Mouse (Mus musculus) hindbrain, embryonic 10.5 days (tissue): ENCODE data around the gene Efcab7. TPM values are rescaled to one million over a fixed set of nuclear protein-coding genes. Genes with fewer than 3 reads are reported as not detected.
A peak's percentile ranks its signal among the peaks of the same experiment; 100 is the strongest.

Source experiments
- DNase-seq: peaks from one replicate; pipeline ENCODE4 v3.0.0-alpha.2; 2017; ENCODE audit warnings: low spot score
- H3K27ac ChIP-seq: fragments of 300-500 bp; sonication (generic); 2 replicates; pipeline ENCODE4 v1.5.1; 2016; ENCODE audit warnings: mild to moderate bottlenecking, moderate library complexity
- H3K27me3 ChIP-seq: fragments of 300-500 bp; sonication (generic); 2 replicates; pipeline ENCODE4 v1.6.1; 2016; ENCODE audit warnings: mild to moderate bottlenecking; ENCODE audit not compliant: poor library complexity, insufficient read depth, severe bottlenecking
- H3K36me3 ChIP-seq: fragments of 300-500 bp; sonication (generic); 2 replicates; pipeline ENCODE4 v1.6.1; 2016; ENCODE audit warnings: mild to moderate bottlenecking, moderate library complexity
- H3K4me1 ChIP-seq: fragments of 300-500 bp; sonication (generic); replicated peaks from 2 replicates; pipeline ENCODE4 v1.6.1; 2016; ENCODE audit warnings: mild to moderate bottlenecking
- H3K4me3 ChIP-seq: fragments of 300-500 bp; sonication (generic); 2 replicates; pipeline ENCODE4 v1.5.1; 2016; ENCODE audit warnings: mild to moderate bottlenecking, moderate library complexity
- H3K9me3 ChIP-seq: fragments of 300-500 bp; sonication (generic); 2 replicates; pipeline ENCODE4 v1.6.1; 2016; ENCODE audit warnings: mild to moderate bottlenecking, moderate library complexity
- WGBS: fragments of 180-500 bp; shearing (Covaris S2); methylation state at CpG from one replicate; pipeline ENCODE4 v1.1.7; 2016; 5-methylcytosine and 5-hydroxymethylcytosine counted together
- polyA plus RNA-seq: library from polyadenylated mRNA; unstranded; fragments of >200 nt; fragmentation: Nextera tagmentation; extraction: Ambion mirVana; gene quantifications from 2 replicates; pipeline ENCODE4 v1.2.1, GENCODE M21; 2016

Gene Efcab7
- 18.3 and 24.0 TPM in 2 replicates for polyA plus RNA-seq

- WGBS = under 1% methylated on average over 48 of the region's 48 CpGs
- Histone ChIP-seq H3K27me3 (no peaks in the 10 kb centered on the region), H3K4me1 (peaks cover 14% of the 10 kb centered on the region)
Measured at GRCm38 (mm10) chr4:99829094-99830073, at the start of gene Efcab7. Gene Efcab7 (plus strand): TSS chr4:99829198.

GRCm38 (mm10) chr4:99792365-99792764, 36.6 kb upstream of the Efcab7 start:
- H3K36me3 ChIP-seq = peaks cover 27% of the 10 kb centered on the region
- 92% methylated on average over 6 of the region's 6 CpGs for WGBS
- no peak overlapping the region for H3K27ac ChIP-seq
- H3K27me3 ChIP-seq = no peaks in the 10 kb centered on the region
- no peak for DNase-seq
- H3K4me1 ChIP-seq = no peaks in the 10 kb centered on the region
- H3K4me3 ChIP-seq = no peak overlapping the region
- H3K9me3 ChIP-seq = no peaks in the 10 kb centered on the region

More at GRCm38 (mm10) chr4:99829094-99830073, at the start of gene Efcab7:
- peak; percentile 88 for DNase-seq
- Histone ChIP-seq H3K36me3 (peaks cover 16% of the 10 kb centered on the region), H3K27ac (peak within 1 kb of the TSS; percentile 97), H3K9me3 (no peaks in the 10 kb centered on the region), H3K4me3 (peak within 1 kb of the TSS; percentile 68)

DNA sequence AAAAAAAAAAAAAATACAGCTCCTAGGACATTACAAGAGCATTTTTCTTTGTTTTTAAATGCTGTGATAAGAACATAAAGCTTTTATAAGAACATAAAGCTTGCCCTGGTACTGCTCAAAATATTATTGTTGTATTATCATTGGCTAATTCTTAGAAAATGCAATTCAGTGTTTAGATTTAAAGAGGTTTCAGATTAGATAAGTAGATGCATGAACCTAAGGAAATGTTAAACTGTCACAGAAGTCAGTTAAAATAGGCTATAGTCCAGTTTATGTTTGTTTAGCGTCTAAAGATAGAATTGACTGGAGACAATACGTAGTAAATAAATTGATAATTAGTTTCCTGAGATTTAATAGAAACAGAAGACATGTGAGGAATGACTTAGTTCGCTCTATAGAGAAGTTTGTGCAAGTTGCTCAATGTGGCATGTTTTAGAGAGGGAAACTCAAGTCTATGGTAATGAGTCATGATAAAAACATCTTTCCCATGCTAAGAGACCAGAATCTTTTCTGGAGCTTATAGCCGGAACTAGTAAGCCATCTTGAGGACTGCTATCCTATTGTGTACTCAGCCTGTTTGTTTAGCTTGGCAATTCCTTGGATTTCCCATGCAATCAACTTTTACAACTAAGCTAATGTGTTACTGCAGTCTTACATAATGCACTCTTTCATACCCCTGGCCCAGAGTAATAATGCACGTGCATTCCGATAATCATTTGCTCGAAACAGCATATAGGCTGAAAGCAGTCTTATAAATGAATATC, 12.1 kb upstream of the Efcab7 start:
- Histone ChIP-seq H3K27me3 (no peaks in the 10 kb centered on the region), H3K4me3 (no peak overlapping the region), H3K4me1 (no peaks in the 10 kb centered on the region), H3K9me3 (no peaks in the 10 kb centered on the region), H3K27ac (no peak overlapping the region), H3K36me3 (peaks cover 6% of the 10 kb centered on the region; the same call in 1 of the 2 replicates)
- 94% methylated on average over 7 of the region's 7 CpGs for WGBS
- DNase-seq = no peak

- DNase-seq = no peak
- WGBS = 64% methylated on average over 4 of the region's 4 CpGs
- H3K36me3 ChIP-seq = peaks cover 16% of the 10 kb centered on the region
- H3K9me3 ChIP-seq = no peaks in the 10 kb centered on the region
- H3K4me1 ChIP-seq = peaks cover 14% of the 10 kb centered on the region
- H3K27ac ChIP-seq = peak overlapping the region; percentile 97
- no peaks in the 10 kb centered on the region for H3K27me3 ChIP-seq
- H3K4me3 ChIP-seq = peak overlapping the region; percentile 68
Measured at GRCm38 (mm10) chr4:99828337-99828736, 661 bp upstream of the Efcab7 start.

- peaks cover 16% of the 10 kb centered on the region for H3K36me3 ChIP-seq
- H3K27me3 ChIP-seq = no peaks in the 10 kb centered on the region
- H3K4me1 ChIP-seq = peaks cover 14% of the 10 kb centered on the region
- DNase-seq = no peak
- H3K9me3 ChIP-seq = no peaks in the 10 kb centered on the region
- under 1% methylated on average over 7 of the region's 7 CpGs for WGBS
- peak overlapping the region; percentile 68 for H3K4me3 ChIP-seq
- H3K27ac ChIP-seq = peak overlapping the region; percentile 97
Measured at GRCm38 (mm10) chr4:99828739-99829093, 282 bp upstream of the Efcab7 start.

DNA sequence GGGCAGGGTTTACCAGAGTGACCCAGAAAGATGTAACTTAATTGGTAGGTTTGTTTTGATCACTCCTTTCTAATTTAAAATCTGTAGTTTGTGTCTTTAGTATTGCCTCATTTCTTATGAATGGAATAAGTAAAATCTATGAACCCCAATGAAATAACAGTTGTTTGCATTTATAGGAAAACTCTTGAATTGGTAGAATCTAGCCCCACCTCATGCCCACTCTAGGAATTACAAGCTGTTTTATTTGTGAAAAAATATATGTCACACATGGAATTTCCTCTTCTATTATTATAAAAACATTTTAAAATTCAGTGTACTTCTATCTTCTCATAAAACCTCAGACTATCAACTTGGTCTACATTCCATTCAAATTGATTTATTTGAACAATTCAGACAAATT, 52.9 kb downstream of the Efcab7 start:
- H3K36me3 ChIP-seq = peaks cover 9% of the 10 kb centered on the region; the same call in 1 of the 2 replicates
- H3K4me3 ChIP-seq = no peak overlapping the region
- no peaks in the 10 kb centered on the region for H3K27me3 ChIP-seq
- no peak for DNase-seq
- no peaks in the 10 kb centered on the region for H3K4me1 ChIP-seq
- no peaks in the 10 kb centered on the region for H3K9me3 ChIP-seq
- H3K27ac ChIP-seq = no peak overlapping the region

DNA sequence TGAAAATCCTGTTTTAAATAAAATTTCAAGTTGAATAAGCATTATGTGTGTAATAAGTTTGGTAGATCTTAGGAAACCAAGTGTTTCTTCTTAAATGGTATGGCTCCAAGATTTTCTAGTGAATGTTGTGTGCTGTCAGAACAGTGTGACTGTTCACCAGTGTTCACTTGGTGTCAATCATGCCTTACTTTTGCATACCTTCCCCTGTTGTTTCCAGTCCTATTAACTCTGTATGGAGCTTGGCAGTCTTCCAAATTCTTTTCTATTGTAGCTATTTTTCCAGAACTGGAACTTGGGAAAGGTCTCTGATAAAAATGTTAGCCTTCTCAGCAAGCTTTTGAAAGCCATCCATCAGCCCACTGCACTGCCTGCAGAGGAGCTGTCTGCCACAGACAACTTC, 53.4 kb downstream of the Efcab7 start:
- no peaks in the 10 kb centered on the region for H3K4me1 ChIP-seq
- no peaks in the 10 kb centered on the region for H3K27me3 ChIP-seq
- no peak for DNase-seq
- no peak overlapping the region for H3K27ac ChIP-seq
- H3K36me3 ChIP-seq = peaks cover 9% of the 10 kb centered on the region; the same call in 1 of the 2 replicates
- no peak overlapping the region for H3K4me3 ChIP-seq
- no peaks in the 10 kb centered on the region for H3K9me3 ChIP-seq

- Histone ChIP-seq H3K9me3 (no peaks in the 10 kb centered on the region), H3K27me3 (no peaks in the 10 kb centered on the region), H3K36me3 (peaks cover 9% of the 10 kb centered on the region), H3K4me1 (no peaks in the 10 kb centered on the region), H3K4me3 (no peak overlapping the region), H3K27ac (no peak overlapping the region)
- no peak for DNase-seq
- 70% methylated on average over 4 of the region's 4 CpGs for WGBS
Measured at GRCm38 (mm10) chr4:99913894-99914451, 85.0 kb downstream of the Efcab7 start.

DNA sequence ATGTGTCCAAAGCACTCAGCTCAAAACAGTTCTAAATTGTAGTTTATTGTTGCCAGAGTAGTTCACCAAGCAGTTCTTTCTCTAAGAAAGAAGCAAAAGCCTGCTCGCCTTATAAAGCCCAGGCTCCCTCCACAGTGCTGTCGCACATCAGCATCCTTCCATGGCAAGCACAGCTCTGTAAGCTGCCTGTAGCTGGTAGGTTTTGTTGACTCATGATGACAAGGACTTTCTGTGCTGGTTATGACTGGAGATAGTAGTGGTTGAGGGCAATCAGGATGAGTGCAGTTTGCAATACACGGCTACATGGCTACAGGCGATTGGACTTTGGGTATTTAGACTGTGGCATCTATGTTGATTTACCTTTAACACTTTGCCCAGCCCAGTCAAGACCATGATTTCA, 97.4 kb downstream of the Efcab7 start:
- Histone ChIP-seq H3K36me3 (no peaks in the 10 kb centered on the region), H3K27me3 (peaks cover 3% of the 10 kb centered on the region; the same call in 1 of the 2 replicates), H3K27ac (no peak overlapping the region), H3K9me3 (no peaks in the 10 kb centered on the region), H3K4me3 (no peak overlapping the region), H3K4me1 (peaks cover 24% of the 10 kb centered on the region)
- 92% methylated on average over 4 of the region's 4 CpGs for WGBS
- DNase-seq = no peak

- DNase-seq = no peak
- H3K27ac ChIP-seq = no peak overlapping the region
- WGBS = 77% methylated on average over 6 of the region's 6 CpGs
- no peak overlapping the region for H3K4me3 ChIP-seq
- H3K36me3 ChIP-seq = no peaks in the 10 kb centered on the region
- H3K27me3 ChIP-seq = peaks cover 4% of the 10 kb centered on the region; the same call in 1 of the 2 replicates
- peaks cover 29% of the 10 kb centered on the region for H3K4me1 ChIP-seq
- H3K9me3 ChIP-seq = no peaks in the 10 kb centered on the region
Measured at GRCm38 (mm10) chr4:99928521-99928920, 99.5 kb downstream of the Efcab7 start.

GRCm38 (mm10) chr4:99929149-99929612, 100.2 kb downstream of the Efcab7 start, which contains the start of gene Pgm1:
Gene Pgm1 (plus strand): TSS chr4:99929414.
- Histone ChIP-seq H3K4me3 (peak within 1 kb of the TSS; percentile 67), H3K36me3 (no peaks in the 10 kb centered on the region), H3K9me3 (no peaks in the 10 kb centered on the region), H3K27me3 (peaks cover 4% of the 10 kb centered on the region; the same call in 1 of the 2 replicates), H3K4me1 (peaks cover 29% of the 10 kb centered on the region), H3K27ac (peak within 1 kb of the TSS; percentile 92)
- DNase-seq = no peak
- WGBS = 5% methylated on average over 23 of the region's 23 CpGs
